Mouse (Mus musculus): ENCODE results near the gene 4933406M09Rik.

DNA sequence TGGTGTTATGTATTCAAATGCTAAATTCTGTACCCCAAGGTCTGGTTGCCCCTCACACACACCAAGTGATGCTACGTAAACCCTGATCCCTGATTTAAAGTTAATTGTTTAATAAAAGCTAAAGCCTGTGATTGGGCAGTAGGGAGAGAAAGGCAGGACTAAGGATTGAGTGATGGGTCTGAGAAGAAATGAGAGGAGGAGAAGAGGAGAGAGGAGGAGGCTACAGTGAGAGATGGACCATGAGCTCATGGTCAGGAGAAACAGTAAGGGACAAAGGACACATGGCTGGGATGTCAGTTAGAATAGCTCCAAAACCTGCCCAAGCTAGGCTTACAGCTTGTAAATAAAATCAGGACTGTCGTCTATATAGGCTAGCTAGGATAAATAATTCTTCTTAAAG is 4.7 kb upstream of the 4933406M09Rik start:
- no peak for TF ChIP-seq CTCF (IDR thresholded peaks at IDR 0.05; ENCODE audit: low read depth, low read length)
- TF ChIP-seq POLR2A (IDR thresholded peaks at IDR 0.05; ENCODE audit: insufficient read depth, low read length) = no peak
- TF ChIP-seq EP300 (IDR thresholded peaks at IDR 0.05; ENCODE audit: insufficient read depth, low read depth, low read length) = no peak

All from ES-Bruce4 (cell line).